Mouse (Mus musculus) kidney, postnatal 0 days (tissue): ENCODE data around the gene Lcp2. TPM values are rescaled to one million over a fixed set of nuclear protein-coding genes. Genes with fewer than 3 reads are reported as not detected.

ENCODE experiments used
- ATAC-seq: fragments of 200-750 bp; cut with Nextera tagmentation; replicated peaks from 2 replicates; pipeline ENCODE4 v1.8.0; 2017; ENCODE audit warnings: low read depth, moderate number of reproducible peaks, moderate TSS enrichment, moderate library complexity; ENCODE audit not compliant: low FRiP score
- DNase-seq: peaks from one replicate; pipeline ENCODE4 v3.0.0-alpha.2; 2016; ENCODE audit warnings: low spot score
- H3K27ac ChIP-seq: fragments of 300-500 bp; sonication (generic); 2 replicates; pipeline ENCODE4 v1.5.1; 2014; ENCODE audit warnings: mild to moderate bottlenecking
- H3K27me3 ChIP-seq: fragments of 300-500 bp; sonication (generic); 2 replicates; pipeline ENCODE4 v1.6.1; 2014; ENCODE audit warnings: low read length, mixed read lengths; ENCODE audit not compliant: insufficient read depth
- H3K36me3 ChIP-seq: fragments of 300-500 bp; sonication (generic); 2 replicates; pipeline ENCODE4 v1.6.1; 2014; ENCODE audit warnings: low read length, mixed read lengths; ENCODE audit not compliant: insufficient read depth
- H3K4me1 ChIP-seq: fragments of 300-500 bp; sonication (generic); replicated peaks from 2 replicates; pipeline ENCODE4 v1.6.1; 2014; ENCODE audit warnings: antibody characterized with exemption, low read length, mixed read lengths; ENCODE audit not compliant: insufficient read depth
- H3K4me2 ChIP-seq: fragments of 300-500 bp; sonication (generic); 2 replicates; pipeline ENCODE4 v1.6.1; 2014; ENCODE audit warnings: mild to moderate bottlenecking, low read length, moderate library complexity, mixed read lengths
- H3K4me3 ChIP-seq: fragments of 300-500 bp; sonication (generic); replicated peaks from 2 replicates; pipeline ENCODE4 v1.5.1; 2014; ENCODE audit warnings: low read depth, low read length
- H3K9ac ChIP-seq: fragments of 300-500 bp; sonication (generic); 2 replicates; pipeline ENCODE4 v1.6.1; 2014; ENCODE audit warnings: low read depth, low read length
- H3K9me3 ChIP-seq: fragments of 300-500 bp; sonication (generic); replicated peaks from 2 replicates; pipeline ENCODE4 v1.6.1; 2016; ENCODE audit warnings: low read length, inconsistent platforms, mixed read lengths
- CTCF ChIP-seq: IDR thresholded peaks from 2 replicates; pipeline ENCODE4 v1.5.1; 2016; ENCODE audit warnings: antibody characterized with exemption, low read depth, mild to moderate bottlenecking, moderate library complexity
- WGBS: fragments of 180-500 bp; shearing (Covaris S2); extraction: QIAGEN DNeasy Blood & Tissue Kit; methylation state at CpG from one replicate; pipeline ENCODE4 v1.1.7; 2014; 5-methylcytosine and 5-hydroxymethylcytosine counted together
- polyA plus RNA-seq: library from polyadenylated mRNA; unstranded; fragments of >200 nt; fragmentation: Nextera tagmentation; extraction: Ambion mirVana; gene quantifications from 2 replicates; pipeline ENCODE4 v1.2.1, GENCODE M21; 2015

The Lcp2 gene
- polyA plus RNA-seq, 1 experiment from 2014 or later, result 1.7 TPM

- no peak for TF ChIP-seq CTCF
- no peak for ATAC-seq
- no peaks in the 10 kb centered on the region for H3K27me3 ChIP-seq
- H3K4me2 ChIP-seq, result no peak overlapping the region
- no peak overlapping the region for H3K9ac ChIP-seq
- no peaks in the 10 kb centered on the region for H3K4me1 ChIP-seq
- no peaks in the 10 kb centered on the region for H3K9me3 ChIP-seq
- WGBS, result 92% methylated on average over 8 of the region's 8 CpGs
- H3K27ac ChIP-seq, result no peak overlapping the region
- H3K36me3 ChIP-seq, result no peaks in the 10 kb centered on the region
- no peak for DNase-seq
- H3K4me3 ChIP-seq, result no peak overlapping the region
Observed at GRCm38 (mm10) chr11:34139296-34139695, 92.6 kb downstream of the Lcp2 start.

Other genes starting within 250 kb of the Lcp2 start
- gene Kcnmb1, start 83.9 kb upstream of the Lcp2 start, polyA plus RNA-seq, result 0.54 and 0.89 TPM in 2 replicates
- gene Kcnip1, start 53.8 kb upstream of the Lcp2 start, polyA plus RNA-seq, result 2.0 and 2.7 TPM in 2 replicates
- not detected in 2 replicates for gene 4930469K13Rik, start 51.6 kb downstream of the Lcp2 start, polyA plus RNA-seq
- 28.0 and 30.2 TPM in 2 replicates for gene Foxi1, start 161.2 kb downstream of the Lcp2 start, polyA plus RNA-seq